Mouse (Mus musculus) cerebral cortex, adult 2 months (tissue): ENCODE measurements around the gene Tnfsf15.

ENCODE experiments used
- WGBS: fragments of 180-500 bp; shearing (Covaris S2); methylation state at CpG from one replicate; pipeline ENCODE4 v1.1.7; 2018; 5-methylcytosine and 5-hydroxymethylcytosine counted together

Gene Tnfsf15

GRCm38 (mm10) chr4:63744693-63745171 lies at the start of gene Tnfsf15:
Gene Tnfsf15 (minus strand): TSS chr4:63745113.
- WGBS, result 38% methylated on average over 8 of the region's 8 CpGs

GRCm38 (mm10) chr4:63792328-63792727 lies 47.4 kb upstream of the Tnfsf15 start:
- WGBS, result 92% methylated on average over 3 of the region's 3 CpGs

GRCm38 (mm10) chr4:63785466-63785865 lies 40.6 kb upstream of the Tnfsf15 start:
- whole genome bisulfite sequencing, result 57% methylated on average over 2 of the region's 2 CpGs

- WGBS, result 93% methylated on average over 5 of the region's 5 CpGs
Observed at GRCm38 (mm10) chr4:63783826-63784225, 38.9 kb upstream of the Tnfsf15 start.

GRCm38 (mm10) chr4:63782970-63783613 lies 38.2 kb upstream of the Tnfsf15 start:
- 76% methylated on average over 7 of the region's 7 CpGs for WGBS

- 87% methylated on average over 8 of the region's 8 CpGs for WGBS
Observed at GRCm38 (mm10) chr4:63777223-63777622, 32.3 kb upstream of the Tnfsf15 start.

- WGBS, result 65% methylated on average over 8 of the region's 8 CpGs
Observed at GRCm38 (mm10) chr4:63773306-63774090, 28.6 kb upstream of the Tnfsf15 start.

- 65% methylated on average over 2 of the region's 2 CpGs for WGBS
Observed at GRCm38 (mm10) chr4:63772514-63772913, 27.6 kb upstream of the Tnfsf15 start.

GRCm38 (mm10) chr4:63771291-63771690 lies 26.4 kb upstream of the Tnfsf15 start:
- 86% methylated on average over 4 of the region's 4 CpGs for WGBS

- 64% methylated on average over 3 of the region's 3 CpGs for WGBS
Observed at GRCm38 (mm10) chr4:63769161-63769560, 24.2 kb upstream of the Tnfsf15 start.

GRCm38 (mm10) chr4:63765050-63765449 lies 20.1 kb upstream of the Tnfsf15 start:
- WGBS, result 88% methylated on average over 2 of the region's 2 CpGs

GRCm38 (mm10) chr4:63759931-63760330 lies 15.0 kb upstream of the Tnfsf15 start:
- 90% methylated on average over 3 of the region's 3 CpGs for WGBS

- WGBS, result 86% methylated on average over 6 of the region's 6 CpGs
Observed at GRCm38 (mm10) chr4:63757527-63758154, 12.7 kb upstream of the Tnfsf15 start.

- 69% methylated on average over 2 of the region's 2 CpGs for WGBS
Observed at GRCm38 (mm10) chr4:63756072-63756471, 11.2 kb upstream of the Tnfsf15 start.

GRCm38 (mm10) chr4:63754467-63755020 lies 9.6 kb upstream of the Tnfsf15 start:
- WGBS, result 91% methylated on average over 9 of the region's 9 CpGs

GRCm38 (mm10) chr4:63753855-63754254 lies 8.9 kb upstream of the Tnfsf15 start:
- 93% methylated on average over 2 of the region's 2 CpGs for WGBS

GRCm38 (mm10) chr4:63752687-63753523 lies 8.0 kb upstream of the Tnfsf15 start:
- WGBS, result 45% methylated on average over 16 of the region's 16 CpGs

- WGBS, result 91% methylated on average over 3 of the region's 3 CpGs
Observed at GRCm38 (mm10) chr4:63748061-63748730, 3.3 kb upstream of the Tnfsf15 start.

- WGBS, result 79% methylated on average over 6 of the region's 6 CpGs
Observed at GRCm38 (mm10) chr4:63745271-63745670, 358 bp upstream of the Tnfsf15 start.

GRCm38 (mm10) chr4:63743660-63744059 lies 1.3 kb downstream of the Tnfsf15 start:
- WGBS, result 80% methylated on average over 1 of the region's 1 CpGs
